Mouse (Mus musculus) embryo, embryonic 11.5 days (tissue): ENCODE measurements around the gene Use1.

Experiments used
- DNase-seq: peaks from one replicate; pipeline ENCODE4 v3.0.0-alpha.2; 2012; ENCODE audit warnings: low read depth, low spot score

Use1 gene

DNA sequence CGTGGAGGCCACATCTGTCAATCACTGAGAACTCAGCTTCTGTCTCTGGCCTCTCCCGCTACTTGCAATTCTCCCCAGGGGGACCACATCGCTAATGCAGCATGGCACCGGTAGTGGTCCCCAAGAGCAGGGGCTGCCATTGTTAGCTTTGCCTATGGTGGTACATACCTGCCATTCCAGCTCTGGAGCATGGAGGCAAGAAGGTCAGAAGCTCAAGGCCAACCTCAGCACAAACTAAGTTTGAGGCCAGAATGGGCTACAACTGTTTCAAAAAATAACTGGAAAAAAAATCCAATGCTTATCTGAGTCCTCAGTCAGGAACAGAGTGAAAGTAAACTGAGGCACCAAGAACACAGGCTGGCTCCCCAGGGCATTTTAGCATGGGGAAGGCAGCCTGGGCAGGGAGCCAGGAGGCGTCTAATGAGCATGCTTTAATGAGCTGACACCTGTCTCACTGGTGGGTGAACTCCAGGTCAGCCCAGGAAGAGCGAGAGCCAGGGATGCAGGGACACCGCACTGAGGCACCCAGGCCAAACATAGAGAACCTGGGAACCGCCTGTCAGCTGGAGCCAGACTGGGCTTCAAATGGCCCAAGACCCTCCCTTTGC lies 9.9 kb downstream of the Use1 start:
- DNase-seq, result no peak

DNA sequence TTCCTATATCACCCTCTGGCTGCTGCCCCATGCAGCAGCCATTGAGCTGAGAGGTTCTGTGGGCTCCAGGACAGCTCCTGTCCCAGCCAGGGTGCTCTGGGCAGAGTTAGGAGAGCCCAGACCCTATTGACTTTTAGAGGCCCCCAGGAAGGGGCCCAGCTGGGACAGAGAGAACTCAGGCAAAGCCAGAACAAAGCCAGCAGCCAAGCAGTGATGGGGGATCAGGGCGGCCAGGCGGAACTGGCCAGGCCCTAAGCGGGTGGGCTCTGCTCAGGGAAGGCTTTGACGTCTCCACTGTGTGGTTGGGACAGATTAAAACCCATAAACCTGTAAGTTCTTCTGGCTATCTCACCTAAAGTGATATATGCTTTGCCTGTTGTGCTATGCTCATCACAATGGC lies 12.4 kb downstream of the Use1 start:
- no peak for DNase-seq

DNA sequence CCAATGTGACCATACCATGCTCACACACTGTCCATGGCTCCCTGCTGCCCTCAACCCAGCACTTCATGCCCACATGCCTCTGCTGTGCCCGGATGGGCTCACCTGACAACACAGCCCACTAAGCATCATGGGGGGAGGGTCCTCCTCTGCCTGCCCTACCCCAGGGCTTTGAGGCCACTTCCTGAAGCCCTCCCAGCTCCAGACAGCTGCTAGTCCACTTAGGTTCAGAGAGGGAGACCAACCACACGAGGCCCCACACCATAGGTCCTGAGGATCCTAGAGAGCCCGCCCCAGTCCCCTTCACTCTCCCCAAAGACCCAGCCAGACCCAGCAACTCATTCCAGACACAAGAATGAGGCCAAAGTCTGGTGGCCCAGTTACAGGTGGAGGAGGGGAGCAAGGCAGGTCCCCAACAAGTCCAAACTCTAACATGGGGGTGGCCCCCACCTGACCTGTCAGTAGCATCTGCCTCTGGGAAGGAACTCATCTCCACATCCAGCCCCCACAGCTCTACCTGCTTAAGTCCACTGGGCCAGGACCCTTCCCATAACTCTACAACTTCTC lies 12.9 kb downstream of the Use1 start:
- DNase-seq, result no peak

DNA sequence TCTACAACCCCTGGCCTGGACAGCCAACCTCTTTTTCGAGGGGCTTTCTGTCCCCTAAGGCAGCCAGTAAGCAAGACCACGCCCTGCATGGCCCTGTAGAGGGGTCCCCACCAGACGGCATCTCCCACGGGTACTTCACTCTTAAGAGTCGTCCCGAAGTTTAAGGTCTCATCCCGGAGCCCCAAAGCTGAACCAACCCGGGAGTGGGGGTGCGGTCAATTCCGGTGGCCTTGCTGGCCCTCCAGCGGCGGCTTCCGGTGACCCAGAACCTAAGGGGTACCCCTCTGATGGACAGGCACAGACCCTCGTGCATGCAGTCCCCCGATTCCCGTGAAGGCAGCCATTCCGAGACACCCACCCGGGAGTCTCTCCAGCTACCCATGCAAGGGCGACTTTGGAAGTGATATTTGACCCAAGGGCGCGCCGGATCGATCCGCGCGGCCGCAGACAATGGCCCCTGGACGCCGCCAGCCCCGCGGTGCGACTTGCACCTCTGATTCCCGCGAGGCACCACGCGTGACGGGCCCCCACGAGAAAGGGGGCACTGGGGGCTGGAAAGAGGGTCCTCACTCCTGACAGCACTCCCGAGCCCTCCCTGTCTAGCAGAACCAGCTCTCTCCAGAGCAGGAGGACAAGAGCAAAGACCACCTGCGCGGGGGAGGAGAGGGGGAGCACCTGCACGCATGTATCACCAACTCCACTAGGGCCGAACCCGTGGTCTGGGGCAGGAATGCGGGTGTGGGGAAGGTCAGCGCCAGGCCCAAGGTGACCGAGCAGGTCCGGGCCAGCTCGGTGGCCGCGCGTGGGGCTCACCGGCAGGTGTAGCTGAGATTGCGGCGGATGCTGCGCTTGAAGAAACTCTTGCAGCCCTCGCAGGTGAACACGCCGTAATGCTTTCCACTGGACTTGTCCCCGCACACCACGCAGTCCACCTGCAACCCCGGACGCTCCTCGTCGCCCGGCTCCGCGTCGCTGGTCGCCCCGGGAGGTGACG lies 13.8 kb downstream of the Use1 start:
- no peak for DNase-seq

DNA sequence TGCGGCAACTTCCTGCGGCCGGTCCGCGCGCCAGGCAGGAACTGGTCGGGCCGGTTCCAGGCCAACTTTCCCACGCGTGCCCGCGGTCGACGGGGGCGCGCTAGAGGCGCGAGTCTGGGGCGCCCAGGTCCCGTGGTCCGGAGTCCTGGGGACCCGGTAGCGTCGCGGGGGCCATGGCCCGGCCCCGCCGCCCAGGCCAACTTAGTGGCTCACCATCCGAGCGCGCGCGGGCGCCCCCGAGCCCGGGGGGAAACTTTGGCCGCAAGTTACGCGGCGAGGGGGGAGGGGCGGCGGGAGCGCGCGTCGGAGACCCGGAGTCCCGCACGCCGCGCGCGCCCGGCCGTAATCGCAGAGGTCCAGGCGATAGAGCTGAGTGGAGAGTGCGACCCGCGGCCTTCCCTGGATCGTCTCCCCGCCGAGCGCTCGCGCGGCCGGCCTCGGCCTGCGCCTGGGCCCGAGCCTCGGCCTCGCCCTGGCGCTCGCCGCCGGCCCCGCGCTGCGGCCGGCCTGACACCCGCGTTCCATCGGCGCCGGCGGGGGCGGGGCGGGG lies 14.8 kb downstream of the Use1 start, which contains the start of gene Nr2f6:
Nr2f6 (minus strand) TSS at position 540 of the 550 bp plus-strand sequence.
- peak; percentile 65 for DNase-seq

DNA sequence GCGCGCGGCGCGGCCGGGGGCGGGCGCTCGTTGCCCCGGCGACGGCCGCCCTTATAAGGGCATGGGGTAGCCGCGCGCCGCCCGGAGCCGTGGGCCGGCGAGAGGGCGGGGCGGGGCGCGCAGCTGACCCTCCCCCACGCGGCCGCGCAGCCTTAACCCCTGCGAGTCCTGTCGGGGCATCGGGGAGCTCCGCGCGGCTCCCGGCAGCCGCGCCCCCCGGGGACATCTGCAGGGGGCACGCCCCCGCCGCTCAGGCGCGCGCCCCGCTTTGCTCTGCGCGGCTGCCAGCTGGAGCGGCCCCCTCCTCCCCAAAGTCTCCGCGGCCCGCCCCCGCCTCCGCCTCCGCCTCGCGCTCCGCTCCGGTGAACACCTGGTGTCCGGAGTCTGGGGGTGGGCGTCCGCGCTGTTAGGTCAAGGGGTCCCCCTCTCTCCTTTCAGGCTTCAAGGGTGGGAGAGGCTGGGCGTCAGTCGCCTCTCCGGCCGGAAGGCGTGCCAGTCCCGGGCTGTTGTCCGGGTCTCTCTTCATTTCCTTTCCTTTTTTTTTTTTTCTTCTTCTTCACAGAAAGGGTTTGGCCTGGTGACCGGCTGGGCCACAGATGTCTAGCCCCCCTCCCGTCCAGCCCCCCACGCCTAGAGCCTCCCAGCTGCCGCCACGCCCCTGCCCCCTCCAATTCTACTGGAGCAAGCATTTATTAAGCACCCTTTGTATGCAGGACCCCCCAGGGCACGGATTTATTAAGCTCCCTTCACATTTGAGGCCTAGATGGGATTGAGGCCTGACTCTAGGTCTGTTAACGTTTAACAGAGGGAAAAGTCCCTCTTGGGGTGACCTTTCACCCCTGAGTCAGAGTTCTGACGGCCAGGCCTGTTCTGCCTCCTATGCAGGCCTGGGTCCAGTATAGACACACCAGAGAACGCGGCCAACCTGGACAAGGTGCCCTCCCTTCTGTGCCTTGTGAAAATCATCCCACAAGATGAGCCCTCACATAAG lies 15.6 kb downstream of the Use1 start:
- DNase-seq, result peak; percentile 77

DNA sequence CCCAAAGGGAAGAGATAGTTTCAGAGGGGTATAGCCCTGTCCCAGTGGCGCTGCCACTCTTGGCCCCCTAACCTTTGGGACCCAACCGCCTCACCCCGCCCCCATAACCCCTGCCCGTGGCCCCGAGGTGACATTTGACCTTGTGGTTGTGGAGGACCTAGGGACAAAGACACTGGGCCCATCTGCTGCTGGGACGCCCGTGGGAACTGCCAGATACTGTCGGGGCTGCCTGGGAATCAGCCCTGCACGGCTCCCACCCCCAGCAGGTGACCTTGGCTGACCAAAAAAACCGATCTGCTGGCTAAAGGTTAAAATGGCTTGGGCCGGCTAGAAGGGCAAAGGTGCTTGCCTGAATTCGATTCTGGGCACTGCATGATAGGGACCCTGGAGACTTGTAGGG lies 16.7 kb downstream of the Use1 start:
- no peak for DNase-seq

DNA sequence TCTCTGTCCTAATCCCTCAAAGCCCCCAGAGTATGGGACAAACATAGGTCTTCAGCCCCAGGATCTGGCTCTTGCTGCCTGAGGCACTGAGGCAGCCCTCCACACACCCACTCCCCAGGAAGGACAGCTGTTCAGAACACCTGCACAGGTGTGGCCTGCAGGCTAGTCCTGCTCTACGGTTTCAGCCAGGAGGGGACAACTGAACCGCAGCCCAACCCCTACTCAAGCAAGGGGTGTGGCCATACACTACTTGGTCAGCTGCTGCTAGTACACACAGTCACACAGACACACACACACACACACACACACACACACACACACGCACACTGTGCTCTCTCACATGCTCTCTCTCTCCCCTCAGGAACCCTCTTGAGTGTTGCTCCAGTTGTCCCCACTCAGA lies 17.2 kb downstream of the Use1 start:
- DNase-seq, result no peak

DNA sequence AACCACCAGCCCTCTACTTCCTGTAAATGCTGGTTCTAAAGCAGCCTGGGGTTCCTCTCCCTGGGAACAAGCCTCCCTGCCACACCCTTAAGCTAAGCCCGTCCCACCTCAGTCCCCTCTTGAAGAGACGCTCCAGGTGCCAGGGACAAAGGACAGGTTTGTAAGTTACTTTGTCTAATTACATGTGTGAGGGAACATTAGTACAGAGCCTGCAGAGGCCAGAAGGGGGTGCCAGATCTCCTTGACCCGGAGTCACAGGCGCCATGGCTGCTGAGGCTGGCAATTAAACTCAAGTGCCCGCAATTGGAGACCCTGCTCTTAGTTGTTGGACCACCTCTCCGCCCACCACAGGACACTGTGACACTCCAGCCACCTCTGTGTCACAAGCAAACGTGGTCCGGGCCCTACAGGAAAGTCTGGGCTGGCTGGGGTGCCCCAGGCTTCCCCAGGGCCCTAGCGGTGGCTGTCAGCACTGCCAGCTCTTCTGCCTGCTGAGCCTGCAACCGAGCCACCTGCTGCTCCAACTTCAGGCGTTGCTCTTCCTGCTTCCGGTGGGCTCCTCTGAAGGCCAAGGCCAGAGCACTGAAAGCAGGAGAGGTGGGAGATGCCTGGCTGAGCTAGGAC lies 18.7 kb downstream of the Use1 start:
- no peak for DNase-seq

DNA sequence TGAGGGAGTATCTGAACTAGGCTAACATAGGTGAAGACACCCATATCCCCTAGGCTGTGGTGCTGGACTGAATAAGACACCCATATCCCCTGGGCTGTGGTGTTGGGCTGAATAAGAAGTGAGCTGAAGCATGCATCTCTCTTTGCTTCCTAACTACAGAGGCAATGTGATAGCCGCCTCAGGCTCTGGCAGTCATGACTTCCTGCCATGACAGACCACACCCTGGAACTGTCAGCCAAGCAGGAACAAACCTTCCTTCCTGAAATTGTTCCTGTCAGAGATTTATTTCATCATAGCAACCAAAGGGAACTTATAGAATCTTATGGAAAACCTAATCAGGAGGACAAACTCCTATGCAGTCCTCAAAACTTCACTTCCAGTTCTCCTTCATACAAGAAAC lies 21.6 kb downstream of the Use1 start:
- DNase-seq, result no peak

DNA sequence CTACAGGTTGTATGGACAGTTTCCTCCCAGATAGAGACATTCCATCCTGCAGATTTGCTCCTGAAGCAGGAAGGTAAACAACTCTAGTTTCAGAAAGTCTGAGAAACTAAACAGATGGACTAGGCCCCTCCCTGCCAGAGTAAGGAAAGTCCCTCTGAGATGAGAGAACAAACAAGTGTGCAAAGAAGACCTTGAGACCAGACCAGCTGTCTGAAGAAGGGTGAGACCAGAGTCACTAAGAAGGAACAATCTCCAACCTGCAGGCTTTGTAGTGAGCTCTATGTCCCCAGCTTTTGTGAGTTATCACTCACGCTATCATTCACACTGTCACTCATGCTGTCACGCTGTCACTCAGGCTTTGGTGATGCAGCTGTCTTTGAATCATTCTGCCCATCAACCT lies 25.0 kb downstream of the Use1 start:
- no peak for DNase-seq

DNA sequence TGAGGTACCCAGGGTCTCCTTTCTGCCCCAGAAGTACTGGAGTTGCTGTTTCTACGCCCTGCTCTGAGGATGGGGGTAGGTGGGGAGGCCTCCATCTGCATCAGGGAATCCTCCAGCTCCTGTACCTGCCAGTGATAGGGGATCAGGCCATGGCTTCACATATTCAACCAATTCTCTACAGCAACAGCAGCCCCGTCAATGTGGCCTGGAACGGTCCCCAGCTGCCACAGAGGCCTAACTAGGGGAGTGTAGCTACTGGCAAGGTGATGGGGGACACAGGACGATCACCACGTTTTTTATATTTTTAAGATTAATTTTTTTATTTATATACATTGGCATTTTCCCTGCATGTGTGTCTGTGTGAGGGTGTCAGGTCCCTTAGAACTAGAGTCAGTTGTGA lies 25.7 kb downstream of the Use1 start:
- no peak for DNase-seq

DNA sequence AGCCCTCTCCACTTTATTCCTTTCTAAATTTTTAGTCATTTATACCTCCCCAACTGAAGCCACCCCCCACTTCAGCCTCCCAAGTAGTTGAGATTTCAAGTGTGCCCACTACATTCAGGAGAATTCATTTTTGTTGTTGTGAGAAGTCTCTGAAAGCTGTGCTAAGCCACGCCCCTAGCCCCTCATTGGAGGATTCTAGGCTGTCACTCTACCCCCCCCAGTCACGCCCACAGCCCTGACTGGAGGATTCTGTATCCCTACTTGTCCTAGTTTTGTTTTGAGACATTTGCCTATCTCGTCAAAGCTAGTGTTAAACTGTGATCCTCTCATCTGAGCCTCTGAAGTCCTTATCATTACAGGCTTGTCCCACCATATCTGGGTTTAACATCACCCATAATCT lies 26.2 kb downstream of the Use1 start:
- no peak for DNase-seq

DNA sequence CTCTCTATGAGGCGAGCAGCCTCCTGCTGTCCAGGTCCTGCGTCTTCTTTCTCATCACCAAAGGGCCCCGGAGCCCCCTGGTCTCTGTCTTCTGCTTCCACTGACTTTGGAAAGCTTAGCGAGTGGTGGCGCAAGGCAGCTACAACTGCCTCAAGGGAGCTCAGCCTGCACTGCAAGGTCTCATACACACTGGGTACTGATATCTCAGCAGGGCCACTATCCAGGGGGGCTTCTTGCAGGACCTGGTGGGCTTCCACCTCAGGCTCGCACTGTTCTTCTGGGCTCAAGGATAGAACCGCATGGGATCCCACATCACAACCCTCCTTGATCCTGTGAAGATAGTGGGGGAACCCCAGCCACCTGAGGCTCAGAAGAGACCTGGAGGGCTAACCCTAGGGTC lies 27.8 kb downstream of the Use1 start:
- DNase-seq, result no peak

DNA sequence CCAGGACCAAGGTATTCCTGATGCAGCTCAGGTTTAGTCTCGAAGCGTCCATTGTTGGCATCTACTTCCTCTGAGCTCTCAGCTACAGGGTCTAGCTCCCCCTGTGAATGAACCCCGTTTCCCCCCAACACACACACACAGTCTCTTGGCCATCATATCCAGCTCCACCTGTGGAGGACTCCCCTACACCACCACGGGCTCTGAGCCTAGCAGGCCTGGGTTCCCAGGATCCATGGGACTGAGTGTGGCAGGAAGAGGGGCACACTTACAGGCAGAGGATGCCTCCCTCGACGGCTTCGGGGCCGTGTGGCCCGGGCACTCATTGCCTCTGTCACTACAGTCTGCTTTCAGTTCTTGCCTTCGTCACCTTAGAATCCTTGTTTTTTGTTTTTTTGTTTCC lies 28.4 kb downstream of the Use1 start:
- no peak for DNase-seq

DNA sequence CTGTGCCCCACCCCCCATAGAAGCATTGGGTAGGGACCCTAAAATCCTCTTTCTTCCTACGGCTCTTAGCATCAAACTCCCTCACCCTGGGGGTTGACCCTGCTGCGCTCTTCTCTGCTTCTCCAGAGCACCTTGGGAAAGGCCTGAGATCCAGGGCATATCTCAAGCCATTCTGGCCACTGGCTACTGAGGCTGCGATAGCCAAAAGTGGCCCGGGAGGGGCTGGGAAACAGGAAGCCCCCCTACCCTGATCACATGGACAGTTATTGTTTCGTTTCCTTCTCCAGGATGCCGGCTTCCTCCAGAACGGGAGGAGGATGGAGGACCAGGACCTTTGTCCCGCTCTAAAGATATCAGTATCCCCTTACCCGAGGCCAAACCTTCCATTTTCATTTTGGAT lies 29.0 kb downstream of the Use1 start, which contains the start of gene Ushbp1:
Ushbp1 (minus strand) TSS at position 174 of the 400 bp plus-strand sequence.
- DNase-seq, result no peak

DNA sequence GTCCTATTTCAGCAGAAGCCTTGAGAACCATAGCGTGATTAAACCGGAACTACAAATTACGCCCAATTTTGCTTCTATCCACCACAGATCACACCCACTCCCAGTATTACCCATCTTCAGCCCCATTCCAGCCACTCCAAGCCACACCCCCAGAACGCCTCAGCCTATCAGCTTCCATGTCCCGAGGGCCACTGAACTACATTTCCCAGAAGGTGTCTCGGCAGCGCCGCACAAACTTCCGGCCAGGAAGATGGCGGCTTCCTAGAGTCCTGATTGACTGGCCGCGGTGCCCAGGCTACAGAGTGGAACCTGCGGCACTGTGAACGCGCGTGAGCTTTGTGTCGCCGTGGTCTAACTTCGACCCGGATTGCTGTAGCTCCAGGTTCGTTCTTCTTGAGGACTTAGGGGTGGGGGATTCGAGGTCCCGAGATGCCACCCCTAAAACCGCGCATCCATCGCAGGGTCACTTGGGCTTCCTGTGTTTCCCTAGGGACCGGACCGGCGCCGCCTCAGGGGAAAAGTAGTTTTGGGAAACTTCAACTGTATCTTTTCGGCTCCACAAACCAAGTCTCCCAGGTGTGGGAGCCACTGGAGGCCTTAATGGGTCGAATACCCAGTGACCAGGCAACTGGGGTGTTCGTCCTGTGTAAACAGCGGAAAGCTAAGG lies 30.1 kb downstream of the Use1 start, which contains the start of gene Babam1:
Babam1 (plus strand) TSS at position 223 of the 667 bp plus-strand sequence.
- peak; percentile 85 for DNase-seq

DNA sequence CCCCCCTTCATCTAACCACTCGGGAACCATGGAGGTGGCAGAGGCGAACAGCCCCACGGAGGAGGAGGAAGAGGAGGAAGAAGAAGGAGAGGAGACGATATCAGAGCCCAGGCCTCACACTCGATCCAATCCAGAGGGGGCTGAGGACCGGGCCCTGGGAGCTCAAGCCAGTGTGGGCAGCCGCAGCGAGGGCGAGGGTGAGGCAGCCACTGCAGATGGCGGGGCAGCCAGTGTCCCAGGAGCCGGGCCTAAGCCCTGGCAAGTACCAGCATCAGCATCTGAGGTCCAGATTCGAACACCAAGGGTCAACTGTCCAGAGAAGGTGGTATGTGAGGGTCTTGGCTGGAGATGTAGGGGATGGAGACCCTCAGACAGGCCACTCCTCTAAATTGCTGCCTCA lies 31.1 kb downstream of the Use1 start:
- no peak for DNase-seq

DNA sequence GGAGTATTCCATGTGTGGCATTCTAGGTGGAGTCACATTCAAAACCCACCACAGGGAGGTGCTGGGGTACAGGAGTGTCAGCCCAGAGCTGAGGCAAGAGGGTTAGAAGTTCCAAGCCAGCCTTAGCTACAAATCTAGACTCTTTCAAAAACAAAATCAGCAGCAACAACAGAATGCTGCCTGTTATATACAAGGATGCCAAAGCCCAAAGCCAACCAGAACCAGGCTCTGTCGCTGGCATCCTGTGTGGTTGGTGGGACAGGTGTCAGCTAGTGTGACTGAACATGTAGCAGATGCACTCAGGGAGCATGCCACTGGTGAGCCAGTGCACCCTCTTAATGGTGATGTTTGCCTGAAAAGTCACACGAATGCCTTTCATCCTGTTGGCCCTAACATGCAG lies 34.2 kb downstream of the Use1 start:
- DNase-seq, result no peak

DNA sequence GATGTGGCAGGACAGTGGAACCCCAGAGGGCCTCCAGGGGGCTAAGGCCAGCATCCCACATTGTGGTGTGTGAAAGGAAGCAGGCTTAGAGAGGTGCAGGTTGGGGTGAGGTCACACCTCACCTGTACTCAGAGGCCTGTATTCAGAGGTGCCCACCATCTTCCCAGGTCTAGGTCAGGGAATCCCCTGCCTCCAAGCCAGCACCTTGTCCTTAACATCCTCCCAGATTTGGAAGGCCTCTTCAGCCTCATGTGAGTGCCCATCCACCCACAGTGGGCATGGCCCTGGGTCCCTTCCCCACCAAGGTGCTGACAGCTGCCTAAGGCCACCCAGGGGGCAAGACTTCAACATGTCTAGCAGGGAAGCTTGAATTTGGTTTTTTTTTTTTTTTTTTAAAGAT lies 34.8 kb downstream of the Use1 start:
- DNase-seq, result no peak
